Mouse (Mus musculus) MEL (cell line): ENCODE data around the gene Jrkl. TPM values are rescaled to one million over a fixed set of nuclear protein-coding genes. Genes with fewer than 3 reads are reported as not detected.
A peak's percentile ranks its signal among the peaks of the same experiment; 100 is the strongest.

Experiments used
- DNase-seq: peaks from one replicate; pipeline ENCODE4 v3.0.0; 2011; ENCODE audit warnings: low read depth, low spot score
- H3K27ac ChIP-seq: 2 replicates; pipeline ENCODE4 v1.5.1; 2012; ENCODE audit warnings: low read depth, mild to moderate bottlenecking, control low read depth, low read length, moderate library complexity; ENCODE audit not compliant: control insufficient read depth
- H3K27me3 ChIP-seq, 2 experiments: fragments of 150-350 bp in 1 of 2; sonication (generic) in 1 of 2; 2 replicates each; pipeline ENCODE4 v1.6.1; 2012; ENCODE audit warnings: low read length in 2 of 2, mild to moderate bottlenecking in 2 of 2, improper control_type of control experiment in 1 of 2, moderate library complexity in 1 of 2; ENCODE audit not compliant: insufficient read depth in 2 of 2, control insufficient read depth in 1 of 2
- H3K36me3 ChIP-seq, 2 experiments: 2 replicates each; pipeline ENCODE4 v1.6.1; 2012 to 2014; ENCODE audit warnings: low read length in 2 of 2, improper control_type of control experiment in 1 of 2, inconsistent platforms in 1 of 2, mild to moderate bottlenecking in 1 of 2; ENCODE audit not compliant: insufficient read depth in 2 of 2, control insufficient read depth in 1 of 2
- H3K4me1 ChIP-seq, 2 experiments: fragments of 150-350 bp in 1 of 2; sonication (generic) in 1 of 2; 2 replicates each; pipeline ENCODE4 v1.6.1; 2012; ENCODE audit warnings: low read length in 2 of 2, improper control_type of control experiment in 1 of 2, mild to moderate bottlenecking in 1 of 2; ENCODE audit not compliant: insufficient read depth in 2 of 2, control insufficient read depth in 1 of 2
- H3K4me3 ChIP-seq, 2 experiments: fragments of 150-350 bp in 1 of 2; sonication (generic) in 1 of 2; 2 replicates each; pipeline ENCODE4 v1.5.1; 2012; ENCODE audit warnings: low read depth in 2 of 2, low read length in 2 of 2, mild to moderate bottlenecking in 2 of 2, moderate library complexity in 2 of 2, control low read depth in 1 of 2, improper control_type of control experiment in 1 of 2; ENCODE audit not compliant: control insufficient read depth in 1 of 2, insufficient read depth in 1 of 2
- H3K79me2 ChIP-seq: 2 replicates; pipeline ENCODE4 v1.6.1; 2012; ENCODE audit warnings: mild to moderate bottlenecking, low read length, moderate library complexity; ENCODE audit not compliant: control insufficient read depth, poor library complexity, insufficient read depth
- H3K9ac ChIP-seq: 2 replicates; pipeline ENCODE4 v1.6.1; 2012; ENCODE audit warnings: low read depth, mild to moderate bottlenecking, control low read depth, low read length, moderate library complexity; ENCODE audit not compliant: control insufficient read depth, poor library complexity, severe bottlenecking
- H3K9me3 ChIP-seq: fragments of 150-350 bp; sonication (generic); replicated peaks from 2 replicates; pipeline ENCODE4 v1.6.1; 2012; ENCODE audit warnings: mild to moderate bottlenecking, low read length, improper control_type of control experiment, moderate library complexity; ENCODE audit not compliant: insufficient read depth
- BHLHE40 ChIP-seq: IDR thresholded peaks from 2 replicates; pipeline ENCODE4 v1.6.1; 2012; ENCODE audit warnings: low read depth, mild to moderate bottlenecking, inconsistent platforms, low read length, improper control_type of control experiment, borderline replicate concordance
- CHD1 ChIP-seq: IDR thresholded peaks from 2 replicates; pipeline ENCODE4 v1.6.1; 2012; ENCODE audit warnings: low read depth, mild to moderate bottlenecking, inconsistent platforms, low read length, improper control_type of control experiment
- ELF1 ChIP-seq: IDR thresholded peaks from 2 replicates; pipeline ENCODE4 v1.6.1; 2014; ENCODE audit warnings: low read depth, mild to moderate bottlenecking, inconsistent platforms, low read length, improper control_type of control experiment, moderate library complexity
- EP300 ChIP-seq, 2 experiments: IDR thresholded peaks; 2 replicates each; pipeline ENCODE4 v1.6.1; 2011; ENCODE audit warnings: improper control_type of control experiment in 2 of 2, low read length in 2 of 2, low read depth in 1 of 2, mild to moderate bottlenecking in 1 of 2
- ETS1 ChIP-seq: IDR thresholded peaks from 2 replicates; pipeline ENCODE4 v1.6.1; 2012; ENCODE audit warnings: low read depth, mild to moderate bottlenecking, inconsistent platforms, low read length, improper control_type of control experiment, moderate library complexity
- GATA1 ChIP-seq: IDR thresholded peaks from 2 replicates; pipeline ENCODE4 v1.6.1; 2011; ENCODE audit warnings: low read depth, low read length, improper control_type of control experiment
- KAT2A ChIP-seq: conservative IDR thresholded peaks from 2 replicates; pipeline ENCODE4 v1.6.1; 2012; ENCODE audit warnings: low read depth, low read length, improper control_type of control experiment, inconsistent platforms
- MAFK ChIP-seq: IDR thresholded peaks from 2 replicates; pipeline ENCODE4 v1.6.1; 2011; ENCODE audit warnings: low read depth, mild to moderate bottlenecking, low read length, improper control_type of control experiment, borderline replicate concordance
- MAX ChIP-seq: IDR thresholded peaks from 2 replicates; pipeline ENCODE4 v1.6.1; 2011; ENCODE audit warnings: low read length, improper control_type of control experiment
- MXI1 ChIP-seq: IDR thresholded peaks from 2 replicates; pipeline ENCODE4 v1.6.1; 2011; ENCODE audit warnings: mild to moderate bottlenecking, low read depth, low read length, improper control_type of control experiment
- MYC ChIP-seq: IDR thresholded peaks from 2 replicates; pipeline ENCODE4 v1.6.1; 2011; ENCODE audit warnings: low read depth, mild to moderate bottlenecking, low read length, improper control_type of control experiment, moderate library complexity
- POLR2AphosphoS2 ChIP-seq: IDR thresholded peaks from 2 replicates; pipeline ENCODE4 v1.6.1; 2011; ENCODE audit warnings: low read length, improper control_type of control experiment
- RAD21 ChIP-seq: IDR thresholded peaks from 2 replicates; pipeline ENCODE4 v1.6.1; 2011; ENCODE audit warnings: mild to moderate bottlenecking, low read depth, low read length, improper control_type of control experiment
- RCOR1 ChIP-seq: IDR thresholded peaks from 2 replicates; pipeline ENCODE4 v1.6.1; 2012; ENCODE audit warnings: low read depth, mild to moderate bottlenecking, inconsistent platforms, low read length, improper control_type of control experiment
- SIN3A ChIP-seq: IDR thresholded peaks from 2 replicates; pipeline ENCODE4 v1.6.1; 2012; ENCODE audit warnings: low read length, improper control_type of control experiment, inconsistent platforms
- SMC3 ChIP-seq: IDR thresholded peaks from 2 replicates; pipeline ENCODE4 v1.6.1; 2011; ENCODE audit warnings: low read depth, low read length, improper control_type of control experiment
- TAL1 ChIP-seq: IDR thresholded peaks from 2 replicates; pipeline ENCODE4 v1.6.1; 2012; ENCODE audit warnings: mild to moderate bottlenecking, inconsistent platforms, low read length, moderate library complexity, mixed read lengths
- TBP ChIP-seq: IDR thresholded peaks from 2 replicates; pipeline ENCODE4 v1.8.0; 2011; ENCODE audit warnings: low read depth, low read length, improper control_type of control experiment
- TCF12 ChIP-seq: IDR thresholded peaks from 2 replicates; pipeline ENCODE4 v1.6.1; 2014; ENCODE audit warnings: low read depth, mild to moderate bottlenecking, inconsistent platforms, low read length, improper control_type of control experiment, moderate library complexity
- UBTF ChIP-seq: IDR thresholded peaks from 2 replicates; pipeline ENCODE4 v1.6.1; 2012; ENCODE audit warnings: low read depth, mild to moderate bottlenecking, inconsistent platforms, low read length, improper control_type of control experiment, moderate library complexity, borderline replicate concordance; ENCODE audit not compliant: insufficient read depth
- USF1 ChIP-seq: IDR thresholded peaks from 2 replicates; pipeline ENCODE4 v1.6.1; 2014; ENCODE audit warnings: low read depth, mild to moderate bottlenecking, inconsistent platforms, low read length, improper control_type of control experiment, moderate library complexity
- USF2 ChIP-seq, 2 experiments: IDR thresholded peaks; 2 replicates each; pipeline ENCODE4 v1.6.1; 2011 to 2012; ENCODE audit warnings: improper control_type of control experiment in 2 of 2, low read length in 2 of 2, borderline replicate concordance in 1 of 2, inconsistent platforms in 1 of 2, low read depth in 1 of 2, mild to moderate bottlenecking in 1 of 2; ENCODE audit not compliant: insufficient read depth in 1 of 2
- ZC3H11A ChIP-seq: IDR thresholded peaks from 2 replicates; pipeline ENCODE4 v1.6.1; 2012; ENCODE audit warnings: low read depth, mild to moderate bottlenecking, inconsistent platforms, low read length, improper control_type of control experiment
- ZKSCAN1 ChIP-seq: IDR thresholded peaks from 2 replicates; pipeline ENCODE4 v1.6.1; 2012; ENCODE audit warnings: low read depth, mild to moderate bottlenecking, inconsistent platforms, low read length, improper control_type of control experiment, moderate library complexity
- ZMIZ1 ChIP-seq: IDR thresholded peaks from 2 replicates; pipeline ENCODE4 v1.6.1; 2012; ENCODE audit warnings: low read depth, mild to moderate bottlenecking, inconsistent platforms, low read length, improper control_type of control experiment, moderate library complexity
- polyA plus RNA-seq, 2 experiments: library from polyadenylated mRNA; stranded (reverse) in 1 of 2; unstranded in 1 of 2; fragments of >175 nt in 1 of 2; fragments of >200 nt in 1 of 2; gene quantifications; 2 replicates each; pipeline versions ENCODE4 v1.2.1 to v1.2.4; 2012; ENCODE audit warnings: low replicate concordance in 2 of 2, low read depth in 1 of 2; ENCODE audit not compliant: insufficient read length in 2 of 2, insufficient read depth in 1 of 2, missing spikeins in 1 of 2
- total RNA-seq: library from RNA; depleted of rRNA; stranded (reverse); fragments of 300-350 nt; gene quantifications from 2 replicates; pipeline ENCODE4 v1.2.3, GENCODE M21; 2012; rRNA removed

Gene Jrkl
- total RNA-seq (1.7 TPM in 2 replicates), polyA plus RNA-seq (1 to 10 TPM in 1 of 2 experiments, not detected in 1; 3.1 TPM)

- Histone ChIP-seq H3K27me3 (no peaks in the 10 kb centered on the region), H3K79me2 (peaks cover 1% of the 10 kb centered on the region), H3K9ac (peak within 1 kb of the TSS; percentile 75), H3K27ac (peak within 1 kb of the TSS; percentile 73), H3K36me3 (peaks cover 0 to 24% of the 10 kb centered on the region in 2 experiments; a peak in 2 of 4 replicates), H3K4me1 (peaks cover 10 to 13% of the 10 kb centered on the region in 2 experiments), H3K9me3 (no peaks in the 10 kb centered on the region), H3K4me3 (peak within 1 kb of the TSS; percentile 74 to 86)
- TF ChIP-seq ELF1 (peak; percentile 9; the same call in 1 of the 2 replicates), SIN3A (peak; percentile 40; the same call in 1 of the 2 replicates), SMC3 (peak; percentile 21), EP300 (IDR thresholded peaks at IDR 0.05; ENCODE audit: low read depth in 1 of 2, low read length in 2 of 2) (no peak; a peak in 1 of 4 replicates), USF2 (IDR thresholded peaks at IDR 0.05; ENCODE audit: borderline replicate concordance in 1 of 2, insufficient read depth in 1 of 2, low read depth in 1 of 2, low read length in 2 of 2) (no peak), GATA1 (peak; percentile 47; the same call in 1 of the 2 replicates), ETS1 (no peak), USF1 (no peak), RCOR1 (peak; percentile 66; the same call in 1 of the 2 replicates), ZKSCAN1 (no peak), MAFK (no peak), ZC3H11A (0 out of 2 replicates have a peak, but pooled peaks have one; percentile 1), MXI1 (peak; percentile 43; the same call in 1 of the 2 replicates), MAX (no peak), TCF12 (0 out of 2 replicates have a peak, but pooled peaks have one; percentile 9), TAL1 (peak; percentile 20; the same call in 1 of the 2 replicates), POLR2AphosphoS2 (no peak), ZMIZ1 (no peak)
- peak; percentile 93 for DNase-seq
Measured at GRCm38 (mm10) chr9:13245481-13245880, at the start of gene Jrkl. Gene Jrkl (minus strand): TSS chr9:13245829.

- Histone ChIP-seq H3K27ac (no peak overlapping the region), H3K4me1 (no peaks in the 10 kb centered on the region), H3K9me3 (no peaks in the 10 kb centered on the region), H3K4me3 (no peak overlapping the region), H3K79me2 (no peaks in the 10 kb centered on the region), H3K9ac (no peak overlapping the region), H3K36me3 (no peaks in the 10 kb centered on the region), H3K27me3 (no peaks in the 10 kb centered on the region)
- no peak for DNase-seq
- no peak for TF ChIP-seq MYC
- no peak for TF ChIP-seq KAT2A
- no peak for TF ChIP-seq TCF12
- no peak for TF ChIP-seq BHLHE40
- no peak for TF ChIP-seq RAD21
- no peak for TF ChIP-seq CHD1
- no peak for TF ChIP-seq MAFK
- no peak for TF ChIP-seq UBTF
- no peak for TF ChIP-seq EP300 (IDR thresholded peaks at IDR 0.05; ENCODE audit: low read depth in 1 of 2, low read length in 2 of 2)
- TF ChIP-seq SMC3 = no peak
- no peak for TF ChIP-seq TBP
Measured at GRCm38 (mm10) chr9:13287482-13287881, 41.9 kb upstream of the Jrkl start.
